Mouse (Mus musculus) urinary bladder, postnatal 10 days (tissue): Measurements from ENCODE around the gene Tmem121.
"Not testable (repeated sequence)": the region's sequence is repeated elsewhere in the genome, so short reads cannot be mapped to it uniquely, and the experiment has no call there.

Experiments
- DNase-seq: peaks from one replicate; pipeline ENCODE4 v3.0.0; 2022; ENCODE audit warnings: low spot score

Gene Tmem121

DNA sequence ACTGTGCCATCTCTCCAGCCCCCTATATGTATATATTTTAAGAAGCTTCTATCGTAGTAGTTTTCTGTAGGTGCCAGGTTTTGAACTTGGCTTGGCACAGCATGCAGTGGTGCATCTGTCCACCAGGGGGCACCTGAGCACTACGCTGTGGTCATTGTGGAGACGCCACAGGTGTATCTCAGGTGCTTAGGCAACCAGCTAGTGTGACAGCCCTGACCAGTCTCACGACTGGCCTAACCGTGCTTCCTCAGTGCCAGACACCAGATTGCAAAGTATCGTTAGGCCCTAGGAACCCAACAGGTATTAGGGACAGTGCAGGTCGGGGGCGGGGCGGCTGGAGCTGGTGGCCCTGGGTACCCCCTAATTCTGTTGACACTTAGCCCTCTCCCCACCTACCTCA, 35.6 kb downstream of the Tmem121 start:
- DNase-seq, result no peak

DNA sequence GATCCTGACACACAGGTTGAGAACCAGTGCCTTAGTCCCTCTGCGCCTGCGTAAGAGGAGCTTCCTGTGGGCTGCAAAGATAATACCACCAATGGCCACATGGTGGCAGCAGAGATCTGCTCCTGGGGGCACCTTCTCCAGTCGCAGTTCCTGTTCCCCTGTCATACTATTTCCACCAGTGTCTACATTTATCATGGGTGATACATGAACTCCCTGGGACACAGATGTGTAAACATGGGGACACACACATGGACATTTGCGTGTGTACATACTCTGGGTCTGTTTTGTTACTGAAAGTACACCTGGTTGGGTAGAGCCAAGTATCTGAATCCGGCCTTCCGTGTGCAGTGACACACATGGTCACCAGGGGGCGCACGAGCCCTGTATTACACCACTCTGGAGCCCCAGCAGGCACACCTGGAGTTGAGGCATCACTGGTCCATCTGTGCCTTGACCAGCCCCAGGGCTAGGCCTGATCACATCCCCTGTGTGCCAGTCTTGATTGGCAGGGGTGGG, 36.4 kb downstream of the Tmem121 start:
- peak; percentile 73 for DNase-seq

DNA sequence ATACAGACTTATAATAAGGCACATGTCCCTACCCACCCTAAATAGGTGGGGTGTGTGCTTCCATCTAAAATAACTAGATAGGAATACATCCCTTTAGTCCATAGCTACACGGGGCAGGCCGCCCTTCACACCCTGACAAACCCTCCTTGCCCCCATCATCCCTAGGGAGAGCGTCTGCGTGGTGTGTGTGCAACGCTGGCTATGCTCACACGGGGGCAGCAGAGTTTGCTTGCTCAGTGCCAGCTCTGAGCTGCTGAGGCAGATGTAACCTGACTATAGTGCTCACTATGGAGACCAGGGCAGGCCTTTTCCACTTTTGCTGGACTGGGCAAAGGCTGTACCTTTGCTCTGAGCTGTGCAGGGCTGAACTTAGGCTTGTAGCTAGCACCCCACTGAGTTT, 37.0 kb downstream of the Tmem121 start:
- no peak for DNase-seq

DNA sequence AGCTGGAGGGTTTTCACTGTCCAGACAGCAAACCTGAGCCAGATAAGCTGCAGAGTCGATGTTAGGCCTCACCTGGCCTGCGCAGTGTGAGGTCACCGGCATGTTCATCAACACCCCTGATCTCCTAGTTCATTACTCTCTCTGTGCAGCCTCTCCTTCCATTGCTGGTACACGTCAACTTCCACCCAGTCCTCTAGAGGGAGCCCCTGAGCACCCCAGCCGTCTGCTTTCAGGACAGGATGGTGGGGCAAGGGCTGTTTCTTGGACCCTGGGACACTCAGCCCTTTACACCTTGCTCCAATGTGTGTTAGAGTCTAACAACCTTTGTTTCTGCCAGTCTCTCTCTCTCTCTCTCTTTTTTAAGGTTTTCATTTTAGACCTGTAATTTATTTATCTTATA, 38.5 kb downstream of the Tmem121 start:
- DNase-seq, result no peak

DNA sequence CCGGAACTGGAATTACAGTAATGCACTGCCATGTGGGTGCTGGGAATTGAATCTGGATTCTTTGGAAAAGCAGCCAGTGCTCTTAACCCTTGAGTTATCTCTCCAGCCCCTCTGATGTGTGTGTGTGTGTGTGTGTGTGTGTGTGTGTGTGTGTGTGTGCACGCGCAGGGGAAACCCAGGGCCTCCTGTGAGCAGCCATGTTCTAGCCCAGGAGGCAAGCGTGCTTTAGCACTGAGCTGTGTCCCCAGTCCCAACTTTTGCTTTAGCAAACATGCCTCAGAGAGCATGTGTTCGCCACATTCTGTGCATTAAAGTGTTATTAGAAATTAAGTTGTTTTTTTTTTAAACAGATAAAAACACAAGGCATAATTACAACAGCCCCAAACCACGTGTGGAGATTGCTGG, 39.0 kb downstream of the Tmem121 start:
- DNase-seq, result no peak

DNA sequence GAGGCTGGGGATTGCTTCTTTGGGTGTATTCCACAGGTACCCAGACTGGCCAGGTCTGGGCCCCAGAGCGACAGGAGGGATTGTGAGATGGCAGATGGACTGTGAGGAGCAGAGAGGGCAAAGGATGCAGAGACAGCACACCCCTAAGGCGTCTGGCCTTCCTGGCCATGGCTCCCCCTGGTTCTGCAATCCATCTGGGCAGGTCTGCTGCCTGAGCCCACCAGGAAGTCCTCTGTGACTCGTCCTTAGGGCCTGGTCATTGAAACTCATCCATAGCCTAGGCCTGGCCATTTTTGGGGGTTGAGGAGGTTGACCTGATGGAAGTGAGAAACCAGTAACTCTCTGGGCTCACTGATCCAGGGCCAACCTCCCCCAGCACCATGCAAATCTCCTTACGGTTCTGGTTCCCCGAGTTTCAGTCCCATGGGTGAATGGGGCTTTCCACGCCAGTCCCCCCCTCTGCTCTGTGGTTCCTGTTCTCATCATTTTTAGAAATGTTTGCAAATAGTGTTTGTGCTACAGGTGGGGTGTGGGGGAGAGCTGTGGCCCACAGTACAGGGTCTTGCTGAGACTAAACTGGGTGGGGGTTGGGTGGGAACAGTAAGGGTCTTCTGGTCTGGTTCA, 42.4 kb downstream of the Tmem121 start:
- DNase-seq, result no peak

DNA sequence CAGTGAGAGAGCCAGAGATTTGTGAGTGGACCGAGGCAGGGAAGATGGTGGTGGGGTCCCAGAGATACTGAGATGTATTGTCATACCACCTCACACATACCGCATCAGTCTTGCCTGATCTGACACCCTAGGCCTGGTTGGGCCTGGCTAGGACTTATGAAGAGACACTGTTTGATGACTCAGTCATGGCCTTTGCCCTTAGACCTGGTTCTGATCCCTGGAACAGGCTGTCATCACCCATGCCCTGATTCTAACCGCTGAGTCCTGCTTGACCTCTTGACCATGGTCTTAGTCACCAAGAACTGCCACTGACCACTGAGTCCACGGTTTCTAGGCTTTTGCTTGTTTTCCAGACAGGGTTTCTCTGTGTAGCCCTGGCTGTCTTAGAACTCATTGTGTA, 45.0 kb downstream of the Tmem121 start:
- DNase-seq, result no peak

DNA sequence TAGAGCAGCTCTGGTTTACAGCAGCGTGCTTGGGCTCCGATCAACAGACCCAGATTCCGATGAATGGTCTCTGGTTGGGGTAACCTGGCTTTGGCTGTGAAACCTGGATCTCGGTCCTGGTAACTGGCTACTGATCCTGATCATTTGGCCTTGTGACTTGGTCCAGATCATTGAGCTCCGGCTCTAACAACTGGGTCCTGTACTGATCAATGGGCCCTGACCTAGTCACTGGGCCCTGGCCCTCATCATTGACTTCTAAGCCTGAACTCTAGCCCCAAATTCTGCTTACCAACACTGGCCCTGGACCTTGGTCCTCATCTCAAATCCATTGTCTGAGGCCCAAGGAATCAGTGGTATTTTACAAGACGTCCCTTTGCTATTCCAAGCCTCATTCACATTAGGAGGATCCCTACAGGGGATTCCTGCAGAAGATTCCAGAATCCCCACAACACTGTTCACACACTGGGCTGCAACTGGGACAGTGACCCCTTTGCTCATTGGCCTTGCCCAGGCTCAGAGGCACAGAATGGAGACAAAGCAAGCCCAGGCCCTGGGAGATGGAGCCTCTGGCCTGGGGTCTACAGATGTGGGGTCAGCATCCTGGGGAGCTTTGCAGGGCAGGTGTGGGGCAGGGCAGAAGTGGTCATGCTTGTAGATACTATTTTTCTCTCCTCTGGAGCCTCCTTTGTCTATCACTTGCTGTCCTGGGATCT, 46.0 kb downstream of the Tmem121 start:
- not testable (repeated sequence) for DNase-seq

DNA sequence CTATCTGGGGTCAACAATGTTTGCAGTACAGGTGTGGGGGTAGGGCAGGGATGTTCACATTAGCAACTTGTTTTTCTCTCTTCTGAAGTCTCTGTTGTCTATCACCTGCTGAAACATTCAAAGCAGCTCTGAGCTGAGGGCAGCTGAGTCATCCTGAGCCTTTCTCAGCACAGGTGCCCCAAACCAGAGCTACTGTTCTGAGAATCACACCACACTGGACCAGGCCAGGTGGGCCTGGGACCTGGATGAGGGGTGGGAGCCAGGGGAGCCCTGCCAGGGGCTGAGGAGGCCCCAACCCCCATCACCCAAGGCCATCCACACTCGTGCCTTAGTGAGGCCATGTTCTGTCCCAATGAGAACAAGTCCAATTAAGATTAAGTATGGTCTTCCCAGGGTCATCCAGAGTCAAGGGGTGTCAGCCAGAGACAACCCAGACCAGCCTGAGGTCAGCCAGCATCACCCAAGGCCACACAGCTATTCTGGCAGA, 46.6 kb downstream of the Tmem121 start:
- not testable (repeated sequence) for DNase-seq
